Mouse (Mus musculus): ENCODE data around the gene Axl. TPM values are rescaled to one million over a fixed set of nuclear protein-coding genes. Genes with fewer than 3 reads are reported as not detected.

The Axl gene
- 16.5 and 17.7 TPM in 2 replicates for polyA plus RNA-seq (2015; fragmentation: Nextera tagmentation; extraction: Ambion mirVana)

GRCm38 (mm10) chr7:25788220-25789128 is at the start of gene Axl:
TSS of gene Axl (minus strand) at chr7:25788705.
- WGBS = under 1% methylated on average over 30 of the region's 30 CpGs
- peak; percentile 86 for ATAC-seq (replicated peaks)
- Histone ChIP-seq H3K4me3 (peak within 1 kb of the TSS; percentile 45), H3K4me2 (replicated peaks) (peak within 1 kb of the TSS; percentile 81), H3K9ac (replicated peaks) (peak within 1 kb of the TSS; percentile 48), H3K9me3 (no peaks in the 10 kb centered on the region), H3K36me3 (no peaks in the 10 kb centered on the region), H3K4me1 (peaks cover 15% of the 10 kb centered on the region), H3K27ac (replicated peaks) (peak within 1 kb of the TSS; percentile 36), H3K27me3 (no peaks in the 10 kb centered on the region)

- H3K4me2 ChIP-seq (replicated peaks) = no peak overlapping the region
- no peaks in the 10 kb centered on the region for H3K36me3 ChIP-seq
- WGBS = 83% methylated on average over 10 of the region's 10 CpGs
- H3K9me3 ChIP-seq = no peaks in the 10 kb centered on the region
- no peak overlapping the region for H3K9ac ChIP-seq (replicated peaks)
- H3K27ac ChIP-seq (replicated peaks) = no peak overlapping the region
- H3K27me3 ChIP-seq = no peaks in the 10 kb centered on the region
- no peak overlapping the region for H3K4me3 ChIP-seq
- no peaks in the 10 kb centered on the region for H3K4me1 ChIP-seq
- no peak for ATAC-seq (replicated peaks)
Observed at GRCm38 (mm10) chr7:25835188-25835891, 46.8 kb upstream of the Axl start.

GRCm38 (mm10) chr7:25831557-25832530 is 43.3 kb upstream of the Axl start:
- Histone ChIP-seq H3K9ac (replicated peaks) (no peak overlapping the region), H3K4me2 (replicated peaks) (no peak overlapping the region), H3K27me3 (no peaks in the 10 kb centered on the region), H3K4me3 (no peak overlapping the region), H3K9me3 (no peaks in the 10 kb centered on the region), H3K36me3 (no peaks in the 10 kb centered on the region), H3K4me1 (no peaks in the 10 kb centered on the region), H3K27ac (replicated peaks) (no peak overlapping the region)
- whole genome bisulfite sequencing = 86% methylated on average over 10 of the region's 10 CpGs
- no peak for ATAC-seq (replicated peaks)

GRCm38 (mm10) chr7:25830251-25830650 is 41.7 kb upstream of the Axl start:
- ATAC-seq (replicated peaks) = no peak

GRCm38 (mm10) chr7:25827199-25827598 is 38.7 kb upstream of the Axl start:
- no peaks in the 10 kb centered on the region for H3K36me3 ChIP-seq
- no peak for ATAC-seq (replicated peaks)
- H3K27me3 ChIP-seq = no peaks in the 10 kb centered on the region
- WGBS = 78% methylated on average over 3 of the region's 3 CpGs
- H3K4me3 ChIP-seq = no peak overlapping the region
- no peak overlapping the region for H3K9ac ChIP-seq (replicated peaks)
- H3K4me1 ChIP-seq = no peaks in the 10 kb centered on the region
- H3K9me3 ChIP-seq = no peaks in the 10 kb centered on the region
- H3K4me2 ChIP-seq (replicated peaks) = no peak overlapping the region
- no peak overlapping the region for H3K27ac ChIP-seq (replicated peaks)

More at GRCm38 (mm10) chr7:25830251-25830650, 41.7 kb upstream of the Axl start:
- Histone ChIP-seq H3K4me3 (no peak overlapping the region), H3K9ac (replicated peaks) (no peak overlapping the region), H3K9me3 (no peaks in the 10 kb centered on the region), H3K4me1 (no peaks in the 10 kb centered on the region), H3K4me2 (replicated peaks) (no peak overlapping the region), H3K27ac (replicated peaks) (no peak overlapping the region), H3K27me3 (no peaks in the 10 kb centered on the region), H3K36me3 (no peaks in the 10 kb centered on the region)
- WGBS = 56% methylated on average over 2 of the region's 2 CpGs

GRCm38 (mm10) chr7:25826029-25826428 is 37.5 kb upstream of the Axl start:
- no peak for ATAC-seq (replicated peaks)
- Histone ChIP-seq H3K4me1 (no peaks in the 10 kb centered on the region), H3K4me2 (replicated peaks) (no peak overlapping the region), H3K9me3 (no peaks in the 10 kb centered on the region), H3K9ac (replicated peaks) (no peak overlapping the region), H3K27ac (replicated peaks) (no peak overlapping the region), H3K4me3 (no peak overlapping the region), H3K36me3 (no peaks in the 10 kb centered on the region), H3K27me3 (no peaks in the 10 kb centered on the region)
- WGBS = 82% methylated on average over 6 of the region's 6 CpGs

- Histone ChIP-seq H3K4me3 (no peak overlapping the region), H3K27me3 (no peaks in the 10 kb centered on the region), H3K4me1 (no peaks in the 10 kb centered on the region), H3K27ac (replicated peaks) (no peak overlapping the region), H3K9me3 (no peaks in the 10 kb centered on the region), H3K36me3 (no peaks in the 10 kb centered on the region), H3K4me2 (replicated peaks) (no peak overlapping the region), H3K9ac (replicated peaks) (no peak overlapping the region)
- 55% methylated on average over 9 of the region's 9 CpGs for WGBS
- no peak for ATAC-seq (replicated peaks)
Observed at GRCm38 (mm10) chr7:25825043-25825442, 36.5 kb upstream of the Axl start.

GRCm38 (mm10) chr7:25816241-25816919 is 27.9 kb upstream of the Axl start, which contains the start of gene Cyp2s1:
TSS of gene Cyp2s1 (minus strand) at chr7:25816913.
- peak within 1 kb of the TSS; percentile 56 for H3K9ac ChIP-seq (replicated peaks)
- H3K4me3 ChIP-seq = peak within 1 kb of the TSS; percentile 46
- H3K36me3 ChIP-seq = no peaks in the 10 kb centered on the region
- H3K27ac ChIP-seq (replicated peaks) = no peak within 1 kb of the TSS
- ATAC-seq (replicated peaks) = peak; percentile 58
- H3K27me3 ChIP-seq = peaks cover 19% of the 10 kb centered on the region
- peak within 1 kb of the TSS; percentile 89 for H3K4me2 ChIP-seq (replicated peaks)
- under 1% methylated on average over 40 of the region's 40 CpGs for WGBS
- H3K9me3 ChIP-seq = no peaks in the 10 kb centered on the region
- peaks cover 12% of the 10 kb centered on the region for H3K4me1 ChIP-seq

- Histone ChIP-seq H3K4me3 (no peak overlapping the region), H3K4me2 (replicated peaks) (peak overlapping the region; percentile 89), H3K9ac (replicated peaks) (no peak overlapping the region), H3K36me3 (no peaks in the 10 kb centered on the region), H3K9me3 (no peaks in the 10 kb centered on the region), H3K4me1 (peaks cover 12% of the 10 kb centered on the region), H3K27ac (replicated peaks) (no peak overlapping the region), H3K27me3 (peaks cover 19% of the 10 kb centered on the region)
- no peak for ATAC-seq (replicated peaks)
- WGBS = 20% methylated on average over 7 of the region's 7 CpGs
Observed at GRCm38 (mm10) chr7:25815571-25815970, 27.1 kb upstream of the Axl start.

- peaks cover 12% of the 10 kb centered on the region for H3K4me1 ChIP-seq
- H3K4me3 ChIP-seq = no peak overlapping the region
- 87% methylated on average over 9 of the region's 9 CpGs for WGBS
- no peak overlapping the region for H3K27ac ChIP-seq (replicated peaks)
- no peak for ATAC-seq (replicated peaks)
- no peaks in the 10 kb centered on the region for H3K36me3 ChIP-seq
- no peaks in the 10 kb centered on the region for H3K9me3 ChIP-seq
- peaks cover 19% of the 10 kb centered on the region for H3K27me3 ChIP-seq
- H3K9ac ChIP-seq (replicated peaks) = no peak overlapping the region
- no peak overlapping the region for H3K4me2 ChIP-seq (replicated peaks)
Observed at GRCm38 (mm10) chr7:25814711-25815110, 26.2 kb upstream of the Axl start.

- no peak for ATAC-seq (replicated peaks)
- H3K4me2 ChIP-seq (replicated peaks) = no peak overlapping the region
- no peaks in the 10 kb centered on the region for H3K9me3 ChIP-seq
- H3K36me3 ChIP-seq = no peaks in the 10 kb centered on the region
- peaks cover 12% of the 10 kb centered on the region for H3K4me1 ChIP-seq
- no peak overlapping the region for H3K4me3 ChIP-seq
- H3K27me3 ChIP-seq = peaks cover 19% of the 10 kb centered on the region
- 76% methylated on average over 1 of the region's 1 CpGs for WGBS
- H3K9ac ChIP-seq (replicated peaks) = no peak overlapping the region
- no peak overlapping the region for H3K27ac ChIP-seq (replicated peaks)
Observed at GRCm38 (mm10) chr7:25812195-25812594, 23.7 kb upstream of the Axl start.
